Mouse (Mus musculus) kidney, postnatal 0 days (tissue): ENCODE data around the gene Tbx6. TPM values are rescaled to one million over a fixed set of nuclear protein-coding genes. Genes with fewer than 3 reads are reported as not detected.
A peak's percentile ranks its signal among the peaks of the same experiment; 100 is the strongest.
"Not testable (repeated sequence)": the region's sequence is repeated elsewhere in the genome, so short reads cannot be mapped to it uniquely, and the experiment has no call there.

Source experiments
- ATAC-seq: fragments of 200-750 bp; cut with Nextera tagmentation; replicated peaks from 2 replicates; pipeline ENCODE4 v1.8.0; 2017; ENCODE audit warnings: low read depth, moderate number of reproducible peaks, moderate TSS enrichment, moderate library complexity; ENCODE audit not compliant: low FRiP score
- DNase-seq: peaks from one replicate; pipeline ENCODE4 v3.0.0-alpha.2; 2016; ENCODE audit warnings: low spot score
- H3K27ac ChIP-seq: fragments of 300-500 bp; sonication (generic); 2 replicates; pipeline ENCODE4 v1.5.1; 2014; ENCODE audit warnings: mild to moderate bottlenecking
- H3K27me3 ChIP-seq: fragments of 300-500 bp; sonication (generic); 2 replicates; pipeline ENCODE4 v1.6.1; 2014; ENCODE audit warnings: low read length, mixed read lengths; ENCODE audit not compliant: insufficient read depth
- H3K36me3 ChIP-seq: fragments of 300-500 bp; sonication (generic); 2 replicates; pipeline ENCODE4 v1.6.1; 2014; ENCODE audit warnings: low read length, mixed read lengths; ENCODE audit not compliant: insufficient read depth
- H3K4me1 ChIP-seq: fragments of 300-500 bp; sonication (generic); replicated peaks from 2 replicates; pipeline ENCODE4 v1.6.1; 2014; ENCODE audit warnings: antibody characterized with exemption, low read length, mixed read lengths; ENCODE audit not compliant: insufficient read depth
- H3K4me2 ChIP-seq: fragments of 300-500 bp; sonication (generic); 2 replicates; pipeline ENCODE4 v1.6.1; 2014; ENCODE audit warnings: mild to moderate bottlenecking, low read length, moderate library complexity, mixed read lengths
- H3K4me3 ChIP-seq: fragments of 300-500 bp; sonication (generic); replicated peaks from 2 replicates; pipeline ENCODE4 v1.5.1; 2014; ENCODE audit warnings: low read depth, low read length
- H3K9ac ChIP-seq: fragments of 300-500 bp; sonication (generic); 2 replicates; pipeline ENCODE4 v1.6.1; 2014; ENCODE audit warnings: low read depth, low read length
- H3K9me3 ChIP-seq: fragments of 300-500 bp; sonication (generic); replicated peaks from 2 replicates; pipeline ENCODE4 v1.6.1; 2016; ENCODE audit warnings: low read length, inconsistent platforms, mixed read lengths
- CTCF ChIP-seq: IDR thresholded peaks from 2 replicates; pipeline ENCODE4 v1.5.1; 2016; ENCODE audit warnings: antibody characterized with exemption, low read depth, mild to moderate bottlenecking, moderate library complexity
- WGBS: fragments of 180-500 bp; shearing (Covaris S2); extraction: QIAGEN DNeasy Blood & Tissue Kit; methylation state at CpG from one replicate; pipeline ENCODE4 v1.1.7; 2014; 5-methylcytosine and 5-hydroxymethylcytosine counted together
- polyA plus RNA-seq: library from polyadenylated mRNA; unstranded; fragments of >200 nt; fragmentation: Nextera tagmentation; extraction: Ambion mirVana; gene quantifications from 2 replicates; pipeline ENCODE4 v1.2.1, GENCODE M21; 2015

The Tbx6 gene
- polyA plus RNA-seq, 1 experiment from 2014 or later, result 0.21 TPM

DNA sequence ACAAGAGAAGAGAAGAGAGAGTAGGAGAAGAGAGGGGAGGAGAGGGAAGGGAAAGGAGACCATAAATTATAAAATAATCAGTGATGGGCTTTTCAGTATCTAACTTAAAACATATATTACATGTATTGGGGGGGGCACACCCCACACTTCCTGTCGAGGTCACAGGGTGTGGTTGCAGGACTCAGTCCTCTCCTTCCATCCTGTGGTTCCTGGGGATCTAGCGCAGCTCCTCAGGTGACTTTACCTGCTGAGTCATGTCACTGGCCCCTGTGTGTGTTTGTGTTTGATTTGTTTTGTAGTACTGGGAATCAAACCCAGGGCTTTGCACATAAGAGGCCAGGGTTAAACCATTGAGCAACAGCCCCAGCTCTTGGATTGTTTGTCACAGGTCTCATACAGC, 6.8 kb upstream of the Tbx6 start:
- Histone ChIP-seq H3K9me3 (no peaks in the 10 kb centered on the region), H3K9ac (no peak overlapping the region), H3K27ac (no peak overlapping the region), H3K4me3 (no peak overlapping the region), H3K36me3 (peaks cover 22% of the 10 kb centered on the region), H3K4me1 (peaks cover 17% of the 10 kb centered on the region), H3K27me3 (no peaks in the 10 kb centered on the region), H3K4me2 (no peak overlapping the region)
- DNase-seq (no peak), ATAC-seq (no peak)
- TF ChIP-seq CTCF, result no peak
- WGBS, result 70% methylated on average over 2 of the region's 2 CpGs

DNA sequence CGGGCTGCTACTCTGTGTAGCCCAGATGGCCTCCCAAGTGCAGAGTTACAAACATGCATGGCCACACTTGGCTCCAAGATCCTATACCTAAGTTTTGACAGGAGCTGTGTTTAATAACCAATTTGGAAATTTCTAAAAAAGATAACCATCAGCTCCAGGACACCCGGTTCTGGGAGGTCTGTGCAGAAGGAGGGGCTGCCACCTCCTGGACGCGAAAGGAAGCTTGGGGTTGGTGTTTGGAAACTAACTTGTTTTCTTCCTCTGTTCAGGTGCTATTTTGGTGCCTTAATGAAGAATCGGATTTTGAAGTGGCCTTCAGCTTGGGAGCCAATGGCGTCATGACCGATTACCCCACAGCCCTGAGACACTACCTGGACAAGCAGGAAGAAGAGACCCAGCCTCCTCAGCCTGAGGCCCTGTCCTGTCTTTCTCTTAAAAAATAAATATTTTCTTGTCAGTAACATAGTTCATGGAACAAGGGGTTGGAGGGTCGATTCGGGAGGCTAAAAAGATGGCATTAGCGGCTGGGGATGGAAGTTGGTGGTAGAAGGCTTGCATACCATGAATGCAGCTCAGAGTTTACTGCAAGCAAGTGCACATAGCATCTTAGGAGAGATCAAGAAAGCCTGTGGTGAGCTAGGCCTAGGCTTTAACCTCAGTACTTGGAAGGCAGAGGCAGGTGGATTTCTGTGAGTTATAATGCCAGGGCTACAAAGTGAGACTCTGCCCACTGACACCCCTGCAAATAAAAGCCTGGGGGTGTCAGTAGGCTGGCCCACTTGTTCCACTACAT, 5.9 kb upstream of the Tbx6 start:
- Histone ChIP-seq H3K4me1 (peaks cover 17% of the 10 kb centered on the region), H3K9me3 (no peaks in the 10 kb centered on the region), H3K27me3 (no peaks in the 10 kb centered on the region), H3K9ac (no peak overlapping the region), H3K4me3 (no peak overlapping the region), H3K27ac (peak overlapping the region; percentile 91), H3K4me2 (no peak overlapping the region), H3K36me3 (peaks cover 14% of the 10 kb centered on the region; the same call in 1 of the 2 replicates)
- peak; percentile 58; the same call in 1 of the 2 replicates for TF ChIP-seq CTCF
- WGBS, result 76% methylated on average over 10 of the region's 10 CpGs
- ATAC-seq, result no peak
- DNase-seq, result no peak

DNA sequence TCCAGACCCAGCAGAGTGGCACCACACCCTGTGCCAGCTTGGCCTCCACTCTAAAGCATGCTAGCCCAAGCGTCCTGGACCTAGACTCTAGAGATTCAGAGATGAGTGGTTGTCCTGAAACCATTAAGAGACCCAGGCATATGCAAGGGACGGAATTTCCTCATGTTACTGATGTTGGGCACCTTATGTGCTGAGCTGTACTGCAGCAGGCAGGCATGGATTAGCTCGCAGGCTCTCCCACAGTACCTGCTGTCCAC, 5.4 kb upstream of the Tbx6 start:
- Histone ChIP-seq H3K27ac (peak overlapping the region; percentile 91), H3K9me3 (no peaks in the 10 kb centered on the region), H3K4me3 (no peak overlapping the region), H3K9ac (no peak overlapping the region), H3K4me1 (peaks cover 20% of the 10 kb centered on the region), H3K36me3 (peaks cover 10% of the 10 kb centered on the region; the same call in 1 of the 2 replicates), H3K27me3 (no peaks in the 10 kb centered on the region), H3K4me2 (peak overlapping the region; percentile 91)
- ATAC-seq (no peak), DNase-seq (no peak)
- TF ChIP-seq CTCF, result no peak
- WGBS, result 61% methylated on average over 3 of the region's 3 CpGs

DNA sequence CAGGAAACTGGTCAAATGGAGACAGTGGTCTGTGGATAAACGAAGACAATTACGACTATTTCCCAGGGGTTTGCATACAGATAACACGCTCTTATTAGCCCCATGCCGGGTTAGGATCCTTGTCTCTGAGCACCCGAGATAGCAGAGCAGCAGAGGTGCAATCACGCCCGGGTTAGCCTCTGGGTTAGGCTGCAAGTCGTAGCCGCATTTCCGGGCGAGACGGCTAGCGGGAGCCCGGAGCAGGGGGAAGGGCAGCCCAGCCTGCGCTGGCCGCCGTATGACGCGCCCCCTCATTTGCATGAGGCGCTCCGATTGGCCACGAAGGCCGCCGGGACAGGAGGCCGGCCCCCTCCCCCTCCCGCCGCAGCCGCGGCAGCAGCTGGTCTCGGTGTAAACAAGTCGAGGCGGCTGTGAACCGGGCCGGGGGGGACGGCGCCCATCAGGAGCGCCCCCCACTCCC, 4.7 kb upstream of the Tbx6 start, which contains the start of gene Ypel3:
Ypel3 (plus strand) TSS at position 358 of the 460 bp plus-strand sequence.
- Histone ChIP-seq H3K9ac (peak within 1 kb of the TSS; percentile 96), H3K4me3 (peak within 1 kb of the TSS; percentile 70), H3K9me3 (no peaks in the 10 kb centered on the region), H3K36me3 (peaks cover 6% of the 10 kb centered on the region; the same call in 1 of the 2 replicates), H3K4me1 (peaks cover 27% of the 10 kb centered on the region), H3K27ac (peak within 1 kb of the TSS; percentile 91), H3K27me3 (no peaks in the 10 kb centered on the region), H3K4me2 (peak within 1 kb of the TSS; percentile 91)
- DNase-seq (peak; percentile 96), ATAC-seq (peak; percentile 88)
- WGBS, result 1% methylated on average over 29 of the region's 37 CpGs
- no peak for TF ChIP-seq CTCF

DNA sequence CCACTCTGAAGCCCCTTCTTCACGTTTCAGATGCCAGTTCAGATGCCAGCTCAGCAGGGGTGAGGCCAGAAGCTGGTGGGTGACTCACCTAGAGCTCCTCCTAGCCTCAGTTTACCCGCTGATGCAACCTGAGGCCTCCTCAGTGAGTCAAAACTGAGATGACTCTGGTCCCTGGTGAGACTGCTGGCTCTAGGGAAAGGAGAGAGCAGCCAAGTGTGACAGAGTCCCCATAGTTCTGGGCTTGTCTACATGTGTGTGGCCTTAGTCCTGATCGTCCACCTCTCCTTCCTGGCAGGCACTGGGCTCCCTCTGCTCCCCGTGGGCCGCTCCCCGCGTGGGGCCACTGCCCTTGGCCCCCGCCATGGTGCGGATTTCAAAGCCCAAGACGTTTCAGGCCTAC, 3.8 kb upstream of the Tbx6 start:
- Histone ChIP-seq H3K4me1 (peaks cover 28% of the 10 kb centered on the region), H3K27ac (peak overlapping the region; percentile 91), H3K4me2 (peak overlapping the region; percentile 91), H3K36me3 (peaks cover 6% of the 10 kb centered on the region; the same call in 1 of the 2 replicates), H3K9me3 (no peaks in the 10 kb centered on the region), H3K9ac (peak overlapping the region; percentile 96), H3K4me3 (peak overlapping the region; percentile 70), H3K27me3 (no peaks in the 10 kb centered on the region)
- DNase-seq (peak; percentile 46), ATAC-seq (no peak; the same call in 1 of the 2 replicates)
- WGBS, result 28% methylated on average over 9 of the region's 10 CpGs
- no peak for TF ChIP-seq CTCF

DNA sequence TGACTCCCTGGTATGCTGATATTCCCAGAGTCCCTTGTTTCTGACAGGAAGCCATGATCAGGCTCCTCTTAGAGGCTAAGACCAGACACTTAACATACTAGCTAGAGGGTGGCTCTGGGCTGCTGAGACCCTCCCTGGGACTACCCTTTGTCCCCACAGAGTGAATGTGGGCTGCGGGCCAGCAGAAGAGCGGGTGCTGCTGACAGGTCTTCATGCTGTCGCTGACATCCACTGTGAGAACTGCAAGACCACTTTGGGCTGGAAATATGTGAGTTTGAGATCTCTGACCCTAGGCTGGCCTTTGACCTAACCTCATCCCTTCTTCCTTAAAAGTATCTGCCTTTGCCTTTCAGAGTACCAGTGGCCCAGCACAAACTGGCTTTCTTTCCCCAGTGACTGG, 3.1 kb upstream of the Tbx6 start:
- peaks cover 6% of the 10 kb centered on the region; the same call in 1 of the 2 replicates for H3K36me3 ChIP-seq
- TF ChIP-seq CTCF, result no peak
- H3K4me1 ChIP-seq, result peaks cover 28% of the 10 kb centered on the region
- no peak for ATAC-seq
- DNase-seq, result no peak
- peak overlapping the region; percentile 70; the same call in 1 of the 2 replicates for H3K4me3 ChIP-seq
- peak overlapping the region; percentile 91 for H3K4me2 ChIP-seq
- H3K9ac ChIP-seq, result no peak overlapping the region; the same call in 1 of the 2 replicates
- WGBS, result 84% methylated on average over 3 of the region's 3 CpGs
- H3K27me3 ChIP-seq, result no peaks in the 10 kb centered on the region
- no peaks in the 10 kb centered on the region for H3K9me3 ChIP-seq
- H3K27ac ChIP-seq, result no peak overlapping the region

DNA sequence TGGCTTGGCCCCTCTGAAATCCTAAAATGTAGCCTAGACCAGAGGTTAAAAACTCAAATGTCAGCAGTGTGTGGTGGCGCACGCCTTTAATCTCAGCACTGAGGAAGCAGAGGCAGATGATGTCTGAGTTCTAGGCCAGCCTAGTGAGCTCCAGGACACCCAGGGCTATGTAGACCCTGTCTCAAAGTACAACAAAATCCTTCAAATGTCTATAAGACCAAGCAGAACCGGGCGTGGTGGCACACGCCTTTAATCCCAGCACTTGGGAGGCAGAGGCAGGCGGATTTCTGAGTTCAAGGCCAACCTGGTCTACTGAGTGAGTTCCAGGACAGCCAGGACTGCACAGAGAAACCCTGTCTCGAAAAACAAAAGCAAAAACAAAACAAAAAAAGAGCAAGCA, 2.2 kb upstream of the Tbx6 start:
- not testable (repeated sequence) for ATAC-seq, H3K27ac ChIP-seq, DNase-seq, H3K9me3 ChIP-seq, H3K36me3 ChIP-seq, H3K9ac ChIP-seq, H3K4me2 ChIP-seq, H3K4me3 ChIP-seq, H3K27me3 ChIP-seq
- H3K4me1 ChIP-seq, result peaks cover 28% of the 10 kb centered on the region
- WGBS, result 92% methylated on average over 7 of the region's 7 CpGs
